Mouse (Mus musculus) megakaryocyte, embryonic 14.5 days (primary cell): ENCODE measurements around the gene Apba1. TPM values are rescaled to one million over a fixed set of nuclear protein-coding genes. Genes with fewer than 3 reads are reported as not detected.

Experiments used
- H3K27me3 ChIP-seq: replicated peaks from 2 replicates; pipeline ENCODE3; 2012; ENCODE audit warnings: inconsistent platforms
- H3K36me3 ChIP-seq: replicated peaks from 2 replicates; pipeline ENCODE3; 2012; ENCODE audit warnings: low read length, inconsistent platforms, mixed read lengths
- H3K4me1 ChIP-seq: 2 replicates; pipeline ENCODE4 v1.6.1; 2012; ENCODE audit warnings: inconsistent platforms
- H3K4me3 ChIP-seq: replicated peaks from 2 replicates; pipeline ENCODE3; 2012; ENCODE audit warnings: moderate library complexity, mild to moderate bottlenecking, inconsistent platforms
- H3K9me3 ChIP-seq: 2 replicates; pipeline ENCODE4 v1.6.1; 2012; ENCODE audit warnings: inconsistent platforms
- FLI1 ChIP-seq: IDR thresholded peaks from 2 replicates; pipeline ENCODE4 v1.6.1; 2012; ENCODE audit warnings: low read length, inconsistent platforms, mixed read lengths
- GATA1 ChIP-seq: IDR thresholded peaks from 3 replicates; pipeline ENCODE4 v1.6.1; 2012; ENCODE audit warnings: mixed read lengths, low read length, inconsistent platforms, borderline replicate concordance
- polyA plus RNA-seq: library from polyadenylated mRNA; stranded (reverse); fragments of >175 nt; gene quantifications from 2 replicates; pipeline ENCODE4 v1.2.3, GENCODE M21; 2012; ENCODE audit warnings: low replicate concordance; ENCODE audit not compliant: insufficient read depth

Apba1 gene
- polyA plus RNA-seq, 1 experiment: 1.00 TPM

DNA sequence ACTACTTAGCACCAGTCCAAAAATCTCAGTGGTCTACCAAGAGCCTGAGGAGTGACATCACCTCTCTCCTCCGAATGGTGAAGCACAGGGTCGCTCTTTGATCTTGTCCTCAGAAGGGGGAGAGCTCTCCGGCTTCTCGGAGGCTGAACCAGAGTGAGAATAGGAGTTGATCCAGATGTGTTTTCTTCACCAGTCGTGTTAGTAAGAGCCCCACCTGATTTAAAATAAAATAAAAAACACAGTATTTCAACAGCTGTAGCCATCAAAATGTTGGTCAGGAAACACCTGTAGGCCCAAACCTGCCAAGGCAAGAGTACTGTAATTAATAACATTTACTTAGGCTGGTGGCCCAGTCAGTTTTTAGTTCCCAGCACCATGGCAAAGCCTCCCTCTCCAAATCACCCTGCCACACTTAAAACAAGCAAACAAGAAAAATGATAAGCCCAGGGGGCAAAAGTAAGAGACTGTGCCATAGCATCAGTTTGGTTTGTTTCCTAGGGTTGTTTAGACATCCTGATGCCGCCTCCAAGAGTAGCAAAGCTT is 219.3 kb downstream of the Apba1 start:
- TF ChIP-seq FLI1 (no peak), GATA1 (no peak)
- Histone ChIP-seq H3K9me3 (peaks cover 8% of the 10 kb centered on the region; the same call in 1 of the 2 replicates), H3K4me1 (no peaks in the 10 kb centered on the region), H3K4me3 (no peak overlapping the region), H3K27me3 (peaks cover 4% of the 10 kb centered on the region), H3K36me3 (no peaks in the 10 kb centered on the region)

GRCm38 (mm10) chr19:23980598-23980997 is 221.9 kb downstream of the Apba1 start:
- TF ChIP-seq GATA1: no peak
- TF ChIP-seq FLI1: no peak
- Histone ChIP-seq H3K36me3 (no peaks in the 10 kb centered on the region), H3K9me3 (peaks cover 19% of the 10 kb centered on the region), H3K4me1 (no peaks in the 10 kb centered on the region), H3K27me3 (peaks cover 4% of the 10 kb centered on the region), H3K4me3 (no peak overlapping the region)

GRCm38 (mm10) chr19:23984186-23984585 is 225.5 kb downstream of the Apba1 start:
- Histone ChIP-seq H3K9me3 (peaks cover 19% of the 10 kb centered on the region), H3K4me3 (no peak overlapping the region), H3K27me3 (no peaks in the 10 kb centered on the region), H3K36me3 (no peaks in the 10 kb centered on the region), H3K4me1 (no peaks in the 10 kb centered on the region)
- no peak for TF ChIP-seq FLI1
- no peak for TF ChIP-seq GATA1

DNA sequence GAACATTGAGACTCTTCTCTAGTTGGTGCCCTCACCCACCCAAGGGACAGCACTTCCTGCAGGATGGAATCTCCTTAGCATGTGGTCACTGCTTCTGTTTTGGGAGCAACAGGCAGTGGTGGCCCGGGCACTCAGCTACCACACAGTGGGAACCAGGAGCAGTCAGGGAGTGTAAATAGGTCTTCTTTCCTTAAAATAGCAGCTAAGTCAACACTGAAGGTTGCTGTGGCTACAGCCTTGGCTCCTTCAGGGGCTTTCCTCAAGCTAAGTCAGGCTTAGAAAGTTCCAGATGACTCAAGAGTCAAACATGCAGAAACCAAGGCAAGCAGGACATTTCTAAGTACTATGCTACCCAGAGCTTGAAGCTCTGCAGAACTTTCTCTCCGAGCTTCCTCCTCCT is 228.6 kb downstream of the Apba1 start:
- TF ChIP-seq GATA1: no peak
- TF ChIP-seq FLI1: no peak
- Histone ChIP-seq H3K4me1 (no peaks in the 10 kb centered on the region), H3K27me3 (peaks cover 2% of the 10 kb centered on the region), H3K9me3 (peaks cover 16% of the 10 kb centered on the region), H3K36me3 (no peaks in the 10 kb centered on the region), H3K4me3 (no peak overlapping the region)

DNA sequence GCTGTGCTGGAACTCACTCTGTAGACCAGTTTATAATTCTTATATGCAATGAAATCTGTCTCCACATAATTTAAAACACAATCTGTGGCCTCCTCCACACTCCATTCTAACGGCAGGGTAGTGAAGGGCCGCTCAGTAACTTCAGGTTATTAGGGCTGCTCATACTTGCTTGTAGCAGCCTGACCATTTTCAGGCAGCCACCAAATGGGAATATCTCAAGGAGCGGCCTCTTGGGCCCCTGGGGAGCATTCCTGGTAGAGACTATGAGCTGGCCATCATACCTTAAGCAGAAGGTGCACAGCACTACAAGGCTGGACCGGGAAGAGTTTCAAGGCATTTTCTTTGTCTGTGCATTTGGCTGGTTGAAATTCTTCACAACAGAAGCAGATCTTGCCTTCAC is 229.5 kb downstream of the Apba1 start:
- H3K27me3 ChIP-seq: peaks cover 2% of the 10 kb centered on the region
- no peaks in the 10 kb centered on the region for H3K4me1 ChIP-seq
- TF ChIP-seq GATA1: no peak
- TF ChIP-seq FLI1: no peak
- no peak overlapping the region for H3K4me3 ChIP-seq
- H3K9me3 ChIP-seq: peaks cover 8% of the 10 kb centered on the region
- H3K36me3 ChIP-seq: no peaks in the 10 kb centered on the region

- Histone ChIP-seq H3K4me1 (no peaks in the 10 kb centered on the region), H3K9me3 (no peaks in the 10 kb centered on the region), H3K27me3 (peaks cover 8% of the 10 kb centered on the region), H3K4me3 (no peak overlapping the region), H3K36me3 (no peaks in the 10 kb centered on the region)
- TF ChIP-seq GATA1: no peak
- no peak for TF ChIP-seq FLI1
These were observed 237.2 kb downstream of the Apba1 start for GRCm38 (mm10) chr19:23995766-23996399.

Other genes with a start within 250 kb of the Apba1 start
- gene 1700028P14Rik, start 106.1 kb upstream of the Apba1 start, polyA plus RNA-seq: not detected in 2 replicates
- 0.17 and 0.22 TPM in 2 replicates for gene Ptar1, start 71.5 kb upstream of the Apba1 start, polyA plus RNA-seq